Mouse (Mus musculus): Measurements from ENCODE around the gene Rbms1. TPM values are rescaled to one million over a fixed set of nuclear protein-coding genes. Genes with fewer than 3 reads are reported as not detected.

Gene Rbms1
- polyA plus RNA-seq, 1 experiment from 2014 or later = 72.2 TPM

- no peak overlapping the region for H3K4me3 ChIP-seq (ENCODE audit: low read length)
- no peak overlapping the region for H3K27ac ChIP-seq (ENCODE audit: low read length)
- H3K9ac ChIP-seq (ENCODE audit: low read depth, low read length) = no peak overlapping the region
- H3K36me3 ChIP-seq (ENCODE audit: control insufficient read depth, insufficient read depth, low read length) = no peaks in the 10 kb centered on the region
- H3K27me3 ChIP-seq (replicated peaks; ENCODE audit: control insufficient read depth, insufficient read depth, low read length) = no peaks in the 10 kb centered on the region
- no peak for ATAC-seq
- WGBS = 49% methylated on average over 5 of the region's 5 CpGs
- H3K4me1 ChIP-seq (ENCODE audit: control insufficient read depth, insufficient read depth, low read length) = peaks cover 17% of the 10 kb centered on the region
- no peak overlapping the region for H3K4me2 ChIP-seq (ENCODE audit: low read depth, low read length)
- no peaks in the 10 kb centered on the region for H3K9me3 ChIP-seq (ENCODE audit: control insufficient read depth, low read length)
Measured at GRCm38 (mm10) chr2:60871001-60871400, 92.0 kb downstream of the Rbms1 start.

GRCm38 (mm10) chr2:60870450-60870849 is 92.5 kb downstream of the Rbms1 start:
- WGBS = 50% methylated on average over 4 of the region's 4 CpGs
- no peak for ATAC-seq
- no peaks in the 10 kb centered on the region for H3K36me3 ChIP-seq (ENCODE audit: control insufficient read depth, insufficient read depth, low read length)
- H3K4me2 ChIP-seq (ENCODE audit: low read depth, low read length) = no peak overlapping the region
- H3K4me1 ChIP-seq (ENCODE audit: control insufficient read depth, insufficient read depth, low read length) = peaks cover 17% of the 10 kb centered on the region
- H3K27ac ChIP-seq (ENCODE audit: low read length) = no peak overlapping the region
- H3K4me3 ChIP-seq (ENCODE audit: low read length) = no peak overlapping the region
- H3K27me3 ChIP-seq (replicated peaks; ENCODE audit: control insufficient read depth, insufficient read depth, low read length) = no peaks in the 10 kb centered on the region
- H3K9me3 ChIP-seq (ENCODE audit: control insufficient read depth, low read length) = no peaks in the 10 kb centered on the region
- no peak overlapping the region for H3K9ac ChIP-seq (ENCODE audit: low read depth, low read length)

GRCm38 (mm10) chr2:60869001-60869743 is 93.8 kb downstream of the Rbms1 start:
- Histone ChIP-seq H3K4me1 (ENCODE audit: control insufficient read depth, insufficient read depth, low read length) (peaks cover 30% of the 10 kb centered on the region), H3K4me3 (ENCODE audit: low read length) (no peak overlapping the region), H3K27me3 (replicated peaks; ENCODE audit: control insufficient read depth, insufficient read depth, low read length) (no peaks in the 10 kb centered on the region), H3K27ac (ENCODE audit: low read length) (no peak overlapping the region), H3K9ac (ENCODE audit: low read depth, low read length) (no peak overlapping the region), H3K9me3 (ENCODE audit: control insufficient read depth, low read length) (no peaks in the 10 kb centered on the region), H3K36me3 (ENCODE audit: control insufficient read depth, insufficient read depth, low read length) (no peaks in the 10 kb centered on the region), H3K4me2 (ENCODE audit: low read depth, low read length) (no peak overlapping the region)
- no peak for ATAC-seq
- 55% methylated on average over 12 of the region's 12 CpGs for WGBS

- H3K4me2 ChIP-seq (ENCODE audit: low read depth, low read length) = no peak overlapping the region
- WGBS = 64% methylated on average over 4 of the region's 4 CpGs
- H3K4me1 ChIP-seq (ENCODE audit: control insufficient read depth, insufficient read depth, low read length) = peaks cover 33% of the 10 kb centered on the region
- H3K27me3 ChIP-seq (replicated peaks; ENCODE audit: control insufficient read depth, insufficient read depth, low read length) = no peaks in the 10 kb centered on the region
- H3K9ac ChIP-seq (ENCODE audit: low read depth, low read length) = no peak overlapping the region
- no peak overlapping the region for H3K27ac ChIP-seq (ENCODE audit: low read length)
- no peak for ATAC-seq
- no peaks in the 10 kb centered on the region for H3K36me3 ChIP-seq (ENCODE audit: control insufficient read depth, insufficient read depth, low read length)
- no peaks in the 10 kb centered on the region for H3K9me3 ChIP-seq (ENCODE audit: control insufficient read depth, low read length)
- H3K4me3 ChIP-seq (ENCODE audit: low read length) = no peak overlapping the region
Measured at GRCm38 (mm10) chr2:60868060-60868662, 94.8 kb downstream of the Rbms1 start.

- H3K4me3 ChIP-seq (ENCODE audit: low read length) = no peak overlapping the region
- H3K36me3 ChIP-seq (ENCODE audit: control insufficient read depth, insufficient read depth, low read length) = no peaks in the 10 kb centered on the region
- H3K27ac ChIP-seq (ENCODE audit: low read length) = no peak overlapping the region
- H3K4me2 ChIP-seq (ENCODE audit: low read depth, low read length) = no peak overlapping the region
- no peak for ATAC-seq
- 90% methylated on average over 8 of the region's 8 CpGs for WGBS
- no peaks in the 10 kb centered on the region for H3K27me3 ChIP-seq (replicated peaks; ENCODE audit: control insufficient read depth, insufficient read depth, low read length)
- no peaks in the 10 kb centered on the region for H3K9me3 ChIP-seq (ENCODE audit: control insufficient read depth, low read length)
- peaks cover 33% of the 10 kb centered on the region for H3K4me1 ChIP-seq (ENCODE audit: control insufficient read depth, insufficient read depth, low read length)
- H3K9ac ChIP-seq (ENCODE audit: low read depth, low read length) = no peak overlapping the region
Measured at GRCm38 (mm10) chr2:60867304-60867703, 95.7 kb downstream of the Rbms1 start.

- WGBS = 53% methylated on average over 1 of the region's 1 CpGs
- Histone ChIP-seq H3K9ac (ENCODE audit: low read depth, low read length) (no peak overlapping the region), H3K27ac (ENCODE audit: low read length) (no peak overlapping the region), H3K4me2 (ENCODE audit: low read depth, low read length) (no peak overlapping the region), H3K4me1 (ENCODE audit: control insufficient read depth, insufficient read depth, low read length) (peaks cover 26% of the 10 kb centered on the region), H3K27me3 (replicated peaks; ENCODE audit: control insufficient read depth, insufficient read depth, low read length) (no peaks in the 10 kb centered on the region), H3K4me3 (ENCODE audit: low read length) (no peak overlapping the region), H3K36me3 (ENCODE audit: control insufficient read depth, insufficient read depth, low read length) (no peaks in the 10 kb centered on the region), H3K9me3 (ENCODE audit: control insufficient read depth, low read length) (no peaks in the 10 kb centered on the region)
- no peak for ATAC-seq
Measured at GRCm38 (mm10) chr2:60865869-60866268, 97.1 kb downstream of the Rbms1 start.

DNA sequence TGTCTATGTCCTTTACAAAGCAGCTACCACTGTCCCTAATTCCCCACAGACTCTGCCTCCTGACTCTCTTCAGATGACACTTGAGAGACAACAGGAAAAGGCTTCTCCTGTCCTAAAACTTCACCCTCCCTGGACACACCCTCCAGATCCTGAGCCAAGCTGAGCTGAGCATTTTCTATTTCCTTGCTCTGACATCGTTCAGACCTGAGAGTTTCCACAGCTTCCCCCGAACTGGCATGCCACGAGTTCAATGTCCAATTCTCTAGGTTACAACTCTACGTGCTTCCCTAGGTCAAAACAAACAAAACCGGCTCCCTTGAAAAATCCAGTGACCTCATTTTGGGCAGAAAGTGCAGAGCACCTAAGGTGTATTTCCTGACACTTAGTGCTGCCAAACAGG is 98.0 kb downstream of the Rbms1 start:
- H3K36me3 ChIP-seq (ENCODE audit: control insufficient read depth, insufficient read depth, low read length) = no peaks in the 10 kb centered on the region
- peak; percentile 81 for ATAC-seq
- H3K4me1 ChIP-seq (ENCODE audit: control insufficient read depth, insufficient read depth, low read length) = peaks cover 20% of the 10 kb centered on the region
- no peaks in the 10 kb centered on the region for H3K27me3 ChIP-seq (replicated peaks; ENCODE audit: control insufficient read depth, insufficient read depth, low read length)
- no peaks in the 10 kb centered on the region for H3K9me3 ChIP-seq (ENCODE audit: control insufficient read depth, low read length)
- no peak overlapping the region for H3K4me2 ChIP-seq (ENCODE audit: low read depth, low read length)
- no peak overlapping the region; the same call in 1 of the 2 replicates for H3K9ac ChIP-seq (ENCODE audit: low read depth, low read length)
- H3K4me3 ChIP-seq (ENCODE audit: low read length) = no peak overlapping the region
- H3K27ac ChIP-seq (ENCODE audit: low read length) = 0 out of 2 replicates have a peak overlapping the region, but pooled peaks have one; percentile 13
- WGBS = 27% methylated on average over 5 of the region's 5 CpGs

DNA sequence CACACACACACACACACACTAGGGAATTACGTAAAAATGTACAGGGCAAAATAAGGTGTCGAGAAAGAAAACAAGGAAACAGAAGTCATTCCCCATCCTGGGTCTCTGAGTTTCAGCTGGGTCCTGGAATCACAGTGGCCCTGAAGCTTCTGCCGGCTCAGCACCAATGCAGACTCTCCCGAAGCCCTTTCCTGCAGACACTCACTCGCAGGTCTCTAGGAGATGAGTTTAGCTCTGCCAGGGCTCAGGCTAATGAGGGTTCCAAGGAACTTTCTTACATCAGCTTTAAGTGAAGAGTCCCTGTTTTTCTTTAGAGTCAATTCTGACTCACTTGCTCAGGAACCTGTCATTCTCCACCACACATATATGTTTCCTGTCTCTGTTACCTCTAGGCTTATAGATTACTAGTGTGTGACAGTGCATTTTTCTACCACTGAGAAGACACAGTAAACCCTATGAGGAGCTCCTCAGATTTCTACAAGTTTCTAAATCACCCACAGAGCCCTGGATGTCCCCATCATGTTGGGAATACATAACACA is 98.7 kb downstream of the Rbms1 start:
- Histone ChIP-seq H3K27ac (ENCODE audit: low read length) (no peak overlapping the region), H3K4me2 (ENCODE audit: low read depth, low read length) (no peak overlapping the region), H3K4me3 (ENCODE audit: low read length) (no peak overlapping the region), H3K27me3 (replicated peaks; ENCODE audit: control insufficient read depth, insufficient read depth, low read length) (no peaks in the 10 kb centered on the region), H3K9me3 (ENCODE audit: control insufficient read depth, low read length) (no peaks in the 10 kb centered on the region), H3K9ac (ENCODE audit: low read depth, low read length) (no peak overlapping the region), H3K4me1 (ENCODE audit: control insufficient read depth, insufficient read depth, low read length) (peaks cover 19% of the 10 kb centered on the region), H3K36me3 (ENCODE audit: control insufficient read depth, insufficient read depth, low read length) (0 out of 2 replicates have a peak, but pooled peaks cover 2% of the 10 kb centered on the region)
- 66% methylated on average over 5 of the region's 5 CpGs for WGBS
- no peak for ATAC-seq

DNA sequence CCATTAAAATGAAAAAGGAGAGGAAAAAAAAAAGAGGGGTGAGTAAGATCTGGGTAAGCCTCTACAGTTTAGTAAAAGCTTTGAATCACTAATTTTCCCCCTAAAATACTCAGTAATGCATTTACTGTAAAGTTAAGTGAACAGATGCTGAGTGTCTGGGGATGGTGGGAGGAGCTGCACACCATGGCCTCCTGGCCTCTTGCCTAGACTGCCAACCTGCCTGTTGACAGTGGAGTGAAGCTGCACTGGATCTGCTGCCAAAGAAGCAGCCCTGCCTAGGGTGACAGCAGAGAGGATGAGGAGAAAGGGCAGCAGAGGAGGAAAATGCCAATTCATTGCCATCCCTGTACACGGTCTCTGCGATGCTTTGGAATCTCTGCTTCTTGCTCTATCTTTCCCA is 99.2 kb downstream of the Rbms1 start:
- no peak for ATAC-seq
- 79% methylated on average over 2 of the region's 2 CpGs for WGBS

More for the DNA sequence above, 99.2 kb downstream of the Rbms1 start:
- H3K4me1 ChIP-seq (ENCODE audit: control insufficient read depth, insufficient read depth, low read length) = peaks cover 17% of the 10 kb centered on the region
- H3K27me3 ChIP-seq (replicated peaks; ENCODE audit: control insufficient read depth, insufficient read depth, low read length) = no peaks in the 10 kb centered on the region
- no peak overlapping the region for H3K9ac ChIP-seq (ENCODE audit: low read depth, low read length)
- no peaks in the 10 kb centered on the region for H3K9me3 ChIP-seq (ENCODE audit: control insufficient read depth, low read length)
- H3K4me2 ChIP-seq (ENCODE audit: low read depth, low read length) = no peak overlapping the region
- H3K27ac ChIP-seq (ENCODE audit: low read length) = no peak overlapping the region
- 0 out of 2 replicates have a peak, but pooled peaks cover 2% of the 10 kb centered on the region for H3K36me3 ChIP-seq (ENCODE audit: control insufficient read depth, insufficient read depth, low read length)
- H3K4me3 ChIP-seq (ENCODE audit: low read length) = no peak overlapping the region
